Mouse (Mus musculus): Measurements from ENCODE around the gene Scamp1. TPM values are rescaled to one million over a fixed set of nuclear protein-coding genes. Genes with fewer than 3 reads are reported as not detected.

Gene Scamp1
- total RNA-seq, 2 experiments from 2014 or later = 31.2 to 31.8 TPM

GRCm38 (mm10) chr13:94154512-94155296 is 131.0 kb downstream of the Scamp1 start:
- intact Hi-C loops (cut with DNase I) = no loop called here

GRCm38 (mm10) chr13:94153658-94154057 is 132.0 kb downstream of the Scamp1 start:
- intact Hi-C loops (cut with DNase I) = no loop called here
- DNase-seq = no peak

More at GRCm38 (mm10) chr13:94154512-94155296, 131.0 kb downstream of the Scamp1 start:
- DNase-seq = no peak

GRCm38 (mm10) chr13:94152836-94153235 is 132.8 kb downstream of the Scamp1 start:
- intact Hi-C loops (cut with DNase I) = no loop called here
- DNase-seq = no peak

Other genes with a start within 250 kb of the Scamp1 start
- 10 to 100 TPM; 12.1 to 14.4 TPM for gene Lhfpl2, start 228.1 kb downstream of the Scamp1 start, total RNA-seq (2021)
- 10 to 100 TPM; 24.7 to 26.1 TPM for gene Ap3b1, start 73.1 kb upstream of the Scamp1 start, total RNA-seq (2021)